Comparison of ENCODE assay signal across 31 mouse cellular contexts in genomic region chr12:59582587-59582986, GRCm38 (mm10).
DNase-seq lines count a peak whose midpoint lies in the region; ATAC-seq and TF ChIP-seq lines count a peak whose summit lies in the region.
"Had no signal": no experiment of that assay in that cellular context is flagged by ENCODE, and none has a peak within 500 bp of the region (broad histone marks: within the 10 kb centered on the region; RNA-seq: fewer than 3 reads in every experiment).

No protein-coding gene starts in this region.

- H3K9ac ChIP-seq in limb, embryonic 14.5 days (ENCODE audit: low read depth, low read length, severe bottlenecking) = no peak overlapping the region
- H3K9ac ChIP-seq: embryonic facial prominence, embryonic 12.5 days; embryonic facial prominence, embryonic 15.5 days; forebrain, embryonic 13.5 days; heart, embryonic 13.5 days; hindbrain, embryonic 14.5 days had no signal

- H3K4me2 ChIP-seq in limb, embryonic 14.5 days (replicated peaks; ENCODE audit: low read depth, low read length, severe bottlenecking) = no peak overlapping the region
- H3K4me2 ChIP-seq: embryonic facial prominence, embryonic 12.5 days; embryonic facial prominence, embryonic 15.5 days; forebrain, embryonic 13.5 days; heart, embryonic 13.5 days; hindbrain, embryonic 14.5 days had no signal

- no peaks in the 10 kb centered on the region for H3K4me1 ChIP-seq in limb, embryonic 14.5 days (ENCODE audit: control insufficient read depth, insufficient read depth, low read length)
- H3K4me1 ChIP-seq in limb, embryonic 10.5 days = no peaks in the 10 kb centered on the region
- peaks cover 6% of the 10 kb centered on the region for H3K4me1 ChIP-seq in embryonic fibroblast, embryonic 13.5 days (ENCODE audit: control insufficient read depth, insufficient read depth, low read length)
- H3K4me1 ChIP-seq: embryonic facial prominence, embryonic 12.5 days; embryonic facial prominence, embryonic 15.5 days; forebrain, embryonic 10.5 days; forebrain, embryonic 13.5 days; heart, embryonic 13.5 days had no signal

- H3K9me3 ChIP-seq in limb, embryonic 14.5 days (ENCODE audit: control insufficient read depth, low read length) = no peaks in the 10 kb centered on the region
- no peaks in the 10 kb centered on the region for H3K9me3 ChIP-seq in limb, embryonic 10.5 days (replicated peaks)
- H3K9me3 ChIP-seq: embryonic facial prominence, embryonic 12.5 days; embryonic facial prominence, embryonic 15.5 days; forebrain, embryonic 10.5 days; forebrain, embryonic 13.5 days; G1E; heart, embryonic 13.5 days had no signal

- TF ChIP-seq CTCF in embryonic fibroblast, embryonic 13.5 days (IDR thresholded peaks at IDR 0.05; ENCODE audit: borderline replicate concordance, insufficient read depth, low read length) = no peak

- no peak overlapping the region for H3K4me3 ChIP-seq in limb, embryonic 14.5 days (replicated peaks; ENCODE audit: low read length)
- no peak overlapping the region for H3K4me3 ChIP-seq in limb, embryonic 10.5 days
- no peak overlapping the region for H3K4me3 ChIP-seq in embryonic fibroblast, embryonic 13.5 days (ENCODE audit: insufficient read depth, low read length)
- H3K4me3 ChIP-seq: embryonic facial prominence, embryonic 12.5 days; embryonic facial prominence, embryonic 15.5 days; erythroblast, embryonic 14.5 days; forebrain, embryonic 10.5 days; forebrain, embryonic 13.5 days; gastrocnemius, adult 2 months; heart, embryonic 13.5 days had no signal

- H3K27me3 ChIP-seq in limb, embryonic 14.5 days (ENCODE audit: control insufficient read depth, insufficient read depth, low read length) = no peaks in the 10 kb centered on the region
- H3K27me3 ChIP-seq in limb, embryonic 10.5 days (ENCODE audit: low read depth, poor library complexity, severe bottlenecking) = no peaks in the 10 kb centered on the region
- H3K27me3 ChIP-seq: CH12.LX; embryonic facial prominence, embryonic 12.5 days; embryonic facial prominence, embryonic 15.5 days; forebrain, embryonic 13.5 days; heart, embryonic 13.5 days had no signal

- ATAC-seq in limb, embryonic 14.5 days (ENCODE audit: low FRiP score, low read depth) = no peak
- ATAC-seq: forebrain, embryonic 13.5 days; forebrain, embryonic 16.5 days; hindbrain, postnatal 0 days; inflammation-experienced regulatory T-cells, adult 6 months; intestine, embryonic 16.5 days had no signal

- H3K27ac ChIP-seq in limb, embryonic 14.5 days (replicated peaks; ENCODE audit: low read depth, low read length) = no peak overlapping the region
- H3K27ac ChIP-seq in limb, embryonic 10.5 days = no peak overlapping the region
- H3K27ac ChIP-seq in embryonic fibroblast, embryonic 13.5 days (ENCODE audit: insufficient read depth, low read length) = peak overlapping the region; percentile 87
- H3K27ac ChIP-seq: embryonic facial prominence, embryonic 12.5 days; embryonic facial prominence, embryonic 15.5 days; forebrain, embryonic 10.5 days; forebrain, embryonic 13.5 days; gastrocnemius, adult 2 months; heart, embryonic 13.5 days; hindbrain, embryonic 14.5 days; hindbrain, postnatal 0 days had no signal

- 68% methylated on average over 1 of the region's 1 CpGs for WGBS in limb, embryonic 14.5 days
- WGBS in limb, embryonic 10.5 days = 83% methylated on average over 1 of the region's 1 CpGs

- DNase-seq in limb, embryonic 14.5 days (ENCODE audit: low spot score) = peak; percentile 12
- DNase-seq in limb, embryonic 10.5 days (ENCODE audit: low spot score) = no peak
- DNase-seq in Muller cell, postnatal 12 days (ENCODE audit: inconsistent ontology term) = peak; percentile 87
- no peak for DNase-seq in gastrocnemius, adult 18-20 months (ENCODE audit: low spot score)
- no peak for DNase-seq in cerebellum, adult 11 months
- no peak for DNase-seq in embryo, embryonic 10 days (ENCODE audit: low spot score)
- DNase-seq: adrenal gland, adult 8-10 months; adrenal gland, postnatal 25 days; cerebellum, adult 18-20 months; cerebellum, adult 9-10 months; cerebellum, postnatal 14 days; gastrocnemius, adult 2 months; gastrocnemius, postnatal 14 days; heart, adult 11 months; heart, postnatal 14 days; heart, postnatal 4 days; kidney, adult 18-20 months had no signal

- H3K36me3 ChIP-seq in limb, embryonic 14.5 days (ENCODE audit: control insufficient read depth, insufficient read depth, low read length) = no peaks in the 10 kb centered on the region
- H3K36me3 ChIP-seq in limb, embryonic 10.5 days = no peaks in the 10 kb centered on the region
- H3K36me3 ChIP-seq: embryonic facial prominence, embryonic 12.5 days; embryonic facial prominence, embryonic 15.5 days; forebrain, embryonic 10.5 days; G1E; heart, embryonic 13.5 days had no signal

- TF ChIP-seq POLR2A in limb, embryonic 14.5 days (IDR thresholded peaks at IDR 0.05; ENCODE audit: borderline replicate concordance, extremely low read depth, insufficient read depth, insufficient read length) = no peak
- TF ChIP-seq POLR2A in embryonic fibroblast, embryonic 13.5 days (IDR thresholded peaks at IDR 0.05; ENCODE audit: low read depth, low read length) = no peak

Comparison
In these comparisons a context has a peak if more than half of its experiments do, and no peak if none do; other contexts are left out.
1. DNase-seq: peak in limb, embryonic 14.5 days (single experiment) and Muller cell, postnatal 12 days (single experiment); none in limb, embryonic 10.5 days (single experiment), gastrocnemius, adult 18-20 months (single experiment), cerebellum, adult 11 months (single experiment) and embryo, embryonic 10 days (single experiment).